Mouse (Mus musculus) forebrain, embryonic 10.5 days (tissue): ENCODE results near the gene Lcn6. TPM values are rescaled to one million over a fixed set of nuclear protein-coding genes. Genes with fewer than 3 reads are reported as not detected.
"Not testable (repeated sequence)": the region's sequence is repeated elsewhere in the genome, so short reads cannot be mapped to it uniquely, and the experiment has no call there.

ENCODE experiments used
- DNase-seq: peaks from one replicate; pipeline ENCODE4 v3.0.0-alpha.2; 2017; ENCODE audit warnings: low spot score; ENCODE audit errors: extremely low spot score
- H3K27ac ChIP-seq: fragments of 300-500 bp; sonication (generic); 2 replicates; pipeline ENCODE4 v1.5.1; 2016; ENCODE audit warnings: mild to moderate bottlenecking
- H3K27me3 ChIP-seq: fragments of 300-500 bp; sonication (generic); 2 replicates; pipeline ENCODE4 v1.6.1; 2016; ENCODE audit warnings: mild to moderate bottlenecking; ENCODE audit not compliant: poor library complexity, severe bottlenecking
- H3K36me3 ChIP-seq: fragments of 300-500 bp; sonication (generic); replicated peaks from 2 replicates; pipeline ENCODE4 v1.6.1; 2016; ENCODE audit warnings: mild to moderate bottlenecking, moderate library complexity
- H3K4me1 ChIP-seq: fragments of 300-500 bp; sonication (generic); 2 replicates; pipeline ENCODE4 v1.6.1; 2016
- H3K4me3 ChIP-seq: fragments of 300-500 bp; sonication (generic); 2 replicates; pipeline ENCODE4 v1.5.1; 2016; ENCODE audit warnings: mild to moderate bottlenecking, moderate library complexity
- H3K9me3 ChIP-seq: fragments of 300-500 bp; sonication (generic); 2 replicates; pipeline ENCODE4 v1.6.1; 2016; ENCODE audit warnings: mild to moderate bottlenecking, moderate library complexity
- WGBS: fragments of 180-500 bp; shearing (Covaris S2); methylation state at CpG from one replicate; pipeline ENCODE4 v1.1.7; 2016; 5-methylcytosine and 5-hydroxymethylcytosine counted together
- polyA plus RNA-seq: library from polyadenylated mRNA; unstranded; fragments of >200 nt; fragmentation: Nextera tagmentation; extraction: Ambion mirVana; gene quantifications from 2 replicates; pipeline ENCODE4 v1.2.1, GENCODE M21; 2016

Lcn6 gene
- polyA plus RNA-seq, 1 experiment from 2014 or later = not detected

DNA sequence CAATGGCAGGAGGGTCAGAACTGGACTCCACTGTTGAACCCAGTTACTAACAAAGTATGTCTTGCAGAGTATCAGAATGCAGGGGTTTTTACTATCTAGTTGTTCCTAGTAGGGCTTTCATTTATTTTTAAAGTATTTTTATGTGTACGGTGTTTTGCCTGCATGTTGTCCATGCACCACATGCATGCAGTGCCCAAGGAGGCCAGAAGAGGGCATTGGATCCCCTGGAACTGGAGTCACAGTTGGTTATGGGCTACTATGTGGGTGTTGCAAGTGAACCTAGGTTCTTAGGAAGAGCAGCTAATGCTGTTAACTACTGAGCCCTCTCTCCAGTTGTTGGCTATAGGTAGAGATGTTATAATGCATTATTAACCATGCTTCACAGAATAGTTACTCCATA is 13.1 kb upstream of the Lcn6 start:
- Histone ChIP-seq H3K9me3 (no peaks in the 10 kb centered on the region), H3K4me1 (no peaks in the 10 kb centered on the region), H3K27ac (no peak overlapping the region), H3K36me3 (no peaks in the 10 kb centered on the region), H3K4me3 (no peak overlapping the region), H3K27me3 (no peaks in the 10 kb centered on the region)
- WGBS = 70% methylated on average over 1 of the region's 1 CpGs
- DNase-seq = peak; percentile 39

DNA sequence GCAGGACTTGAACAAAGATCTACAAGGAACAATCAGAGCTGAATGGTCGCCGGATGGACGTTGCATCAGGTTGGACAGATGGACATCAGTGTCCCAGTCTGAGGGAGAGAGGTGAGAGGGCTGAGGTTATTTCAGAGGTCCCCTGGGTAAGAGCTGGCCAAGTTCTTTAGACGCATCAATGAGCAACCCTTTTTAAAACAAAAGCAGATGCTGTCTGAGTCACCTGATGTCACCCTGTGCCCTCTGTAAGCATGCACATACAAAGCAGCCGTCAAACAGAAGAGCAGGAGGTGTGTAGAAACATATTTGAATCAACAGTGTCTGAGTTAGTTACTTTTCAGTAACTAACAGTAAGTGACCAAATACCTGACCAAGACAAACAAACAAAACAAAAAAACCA is 12.5 kb upstream of the Lcn6 start:
- Histone ChIP-seq H3K4me1 (no peaks in the 10 kb centered on the region), H3K4me3 (no peak overlapping the region), H3K36me3 (no peaks in the 10 kb centered on the region), H3K9me3 (no peaks in the 10 kb centered on the region), H3K27me3 (no peaks in the 10 kb centered on the region), H3K27ac (no peak overlapping the region)
- 84% methylated on average over 5 of the region's 5 CpGs for WGBS
- no peak for DNase-seq

DNA sequence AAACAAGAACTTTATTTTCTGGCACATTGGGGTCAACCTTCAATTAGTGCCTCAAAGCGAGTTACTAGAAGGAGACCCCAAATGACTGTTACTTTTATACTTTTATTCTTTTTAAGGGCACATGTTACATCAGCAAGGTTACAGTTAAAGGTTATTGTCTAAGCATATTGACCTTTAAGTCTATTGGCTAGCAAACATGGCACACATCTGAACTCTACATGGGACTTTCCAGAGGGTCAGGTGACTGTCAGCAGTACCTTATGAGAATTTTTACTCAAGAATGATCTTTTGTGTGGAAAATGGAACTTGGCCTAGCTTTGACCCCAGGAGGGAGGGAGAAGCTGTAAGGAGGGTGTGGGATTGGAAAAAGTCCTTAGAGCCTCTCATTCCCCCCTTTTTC is 10.1 kb upstream of the Lcn6 start:
- Histone ChIP-seq H3K4me3 (no peak overlapping the region), H3K4me1 (no peaks in the 10 kb centered on the region), H3K9me3 (no peaks in the 10 kb centered on the region), H3K36me3 (no peaks in the 10 kb centered on the region), H3K27ac (no peak overlapping the region), H3K27me3 (no peaks in the 10 kb centered on the region)
- WGBS = 76% methylated on average over 1 of the region's 1 CpGs
- no peak for DNase-seq

DNA sequence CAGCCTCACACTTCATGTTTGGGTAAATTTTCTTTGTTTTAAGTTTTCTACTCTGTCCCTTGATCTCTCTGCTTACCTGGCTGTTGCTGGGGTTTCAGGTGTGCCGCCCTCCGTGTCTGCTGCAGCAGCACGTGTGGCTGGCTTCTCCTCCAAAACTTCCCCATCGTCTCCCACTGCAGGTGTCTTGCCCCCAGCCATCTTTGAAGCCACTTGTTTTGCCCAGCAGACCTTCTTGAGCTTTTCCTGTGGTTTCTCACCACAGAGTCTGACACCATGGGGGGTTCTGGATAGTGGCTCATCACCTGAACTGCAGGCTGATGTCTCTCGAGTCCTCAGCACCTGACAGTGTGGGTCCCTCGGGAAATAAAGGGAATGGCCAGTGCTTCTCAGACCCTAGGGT is 3.0 kb downstream of the Lcn6 start:
- H3K27ac ChIP-seq = no peak overlapping the region
- 87% methylated on average over 6 of the region's 6 CpGs for WGBS
- H3K9me3 ChIP-seq = no peaks in the 10 kb centered on the region
- H3K27me3 ChIP-seq = no peaks in the 10 kb centered on the region
- no peak for DNase-seq
- H3K4me1 ChIP-seq = no peaks in the 10 kb centered on the region
- H3K4me3 ChIP-seq = no peak overlapping the region
- H3K36me3 ChIP-seq = no peaks in the 10 kb centered on the region

DNA sequence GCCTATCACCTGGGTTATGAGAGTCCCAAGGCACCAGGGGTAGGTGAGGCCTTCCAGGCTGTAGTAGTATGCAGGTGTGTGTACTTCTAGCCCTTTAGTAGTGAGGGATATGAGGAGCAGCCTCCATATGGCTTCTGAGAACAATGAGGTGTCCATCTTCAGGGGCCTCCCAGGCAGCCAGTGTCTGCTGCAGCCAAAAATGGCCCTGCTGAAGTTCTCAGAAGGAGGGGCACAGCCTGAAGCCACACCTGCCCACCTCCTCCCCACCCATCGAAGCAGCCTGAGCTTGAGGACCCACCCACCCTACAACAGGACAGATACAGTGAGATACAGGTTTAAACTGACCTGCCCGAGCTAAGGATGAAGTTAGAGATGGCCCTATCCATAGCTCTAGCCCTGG is 5.8 kb downstream of the Lcn6 start, which contains the start of gene Lcn10:
Gene Lcn10, plus strand, starts transcription at position 301 of the 400 bp plus-strand sequence.
- H3K9me3 ChIP-seq = no peaks in the 10 kb centered on the region
- no peak within 1 kb of the TSS for H3K4me3 ChIP-seq
- DNase-seq = no peak
- no peaks in the 10 kb centered on the region for H3K27me3 ChIP-seq
- 82% methylated on average over 2 of the region's 2 CpGs for WGBS
- no peaks in the 10 kb centered on the region for H3K4me1 ChIP-seq
- no peaks in the 10 kb centered on the region for H3K36me3 ChIP-seq
- no peak within 1 kb of the TSS for H3K27ac ChIP-seq

DNA sequence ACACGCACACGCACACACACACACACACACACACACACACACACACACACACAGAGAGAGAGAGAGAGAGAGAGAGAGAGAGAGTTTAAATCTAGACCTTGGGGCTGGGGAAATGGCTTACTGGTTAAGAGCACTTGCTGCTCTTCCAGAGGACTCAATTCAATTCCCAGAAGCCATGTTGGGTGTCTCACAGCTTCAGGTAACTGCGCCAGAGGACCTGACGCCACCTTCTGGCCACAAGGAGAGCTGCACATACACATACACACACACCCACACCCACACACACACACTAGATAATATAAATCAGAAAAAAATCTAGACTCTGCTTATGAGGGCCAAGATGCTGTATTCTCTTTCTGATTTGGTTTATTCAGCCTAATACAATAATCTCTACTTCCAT is 10.4 kb downstream of the Lcn6 start:
- Histone ChIP-seq H3K36me3 (no peaks in the 10 kb centered on the region), H3K4me3 (no peak overlapping the region), H3K4me1 (no peaks in the 10 kb centered on the region), H3K27me3 (no peaks in the 10 kb centered on the region), H3K9me3 (no peaks in the 10 kb centered on the region), H3K27ac (no peak overlapping the region)
- no peak for DNase-seq
- WGBS = 73% methylated on average over 4 of the region's 4 CpGs

DNA sequence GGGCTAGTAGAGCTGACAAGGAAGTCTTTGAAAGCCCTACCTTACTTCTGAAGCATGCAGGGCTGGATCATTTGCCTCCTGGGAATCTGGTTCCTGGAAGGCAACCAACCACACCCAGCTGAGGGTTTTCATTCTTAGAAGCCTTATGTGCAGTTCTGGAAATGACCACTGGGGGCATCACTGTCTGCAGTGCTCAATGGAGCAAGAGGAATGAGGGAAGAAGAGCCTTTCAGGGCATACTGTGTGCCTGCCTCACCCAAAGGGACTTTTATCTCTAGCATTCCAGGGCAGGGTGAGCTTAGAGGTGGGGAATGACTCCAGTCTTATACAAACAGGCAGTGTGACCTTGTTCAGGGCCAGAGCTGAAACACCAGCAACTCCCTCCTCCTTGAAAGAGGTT is 18.0 kb downstream of the Lcn6 start:
- H3K4me3 ChIP-seq = no peak overlapping the region
- H3K4me1 ChIP-seq = no peaks in the 10 kb centered on the region
- no peaks in the 10 kb centered on the region for H3K36me3 ChIP-seq
- peak; percentile 63 for DNase-seq
- no peaks in the 10 kb centered on the region for H3K27me3 ChIP-seq
- no peaks in the 10 kb centered on the region for H3K9me3 ChIP-seq
- no peak overlapping the region for H3K27ac ChIP-seq

DNA sequence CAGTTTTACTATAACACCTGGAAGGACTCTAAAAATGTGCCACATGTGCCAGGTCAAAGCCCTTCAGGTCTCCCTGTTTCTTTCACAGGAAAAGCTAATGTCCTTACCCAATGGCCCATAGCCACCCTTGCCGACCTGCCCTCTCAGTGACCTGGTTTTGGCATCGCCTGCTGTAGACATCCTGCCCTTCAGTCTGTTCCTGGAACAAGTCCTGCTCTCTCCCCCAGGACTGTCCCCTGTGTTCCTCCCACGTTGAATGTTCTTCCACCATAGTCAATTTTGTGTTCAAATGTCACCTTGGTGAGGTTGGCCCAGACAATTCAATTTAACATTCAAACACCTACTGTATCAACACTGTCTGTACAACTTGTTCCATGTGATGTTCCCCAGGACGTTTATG is 20.4 kb downstream of the Lcn6 start:
- Histone ChIP-seq H3K9me3 (no peaks in the 10 kb centered on the region), H3K4me3 (no peak overlapping the region), H3K27me3 (no peaks in the 10 kb centered on the region), H3K36me3 (no peaks in the 10 kb centered on the region), H3K4me1 (no peaks in the 10 kb centered on the region), H3K27ac (no peak overlapping the region)
- 73% methylated on average over 4 of the region's 4 CpGs for whole genome bisulfite sequencing
- DNase-seq = no peak

DNA sequence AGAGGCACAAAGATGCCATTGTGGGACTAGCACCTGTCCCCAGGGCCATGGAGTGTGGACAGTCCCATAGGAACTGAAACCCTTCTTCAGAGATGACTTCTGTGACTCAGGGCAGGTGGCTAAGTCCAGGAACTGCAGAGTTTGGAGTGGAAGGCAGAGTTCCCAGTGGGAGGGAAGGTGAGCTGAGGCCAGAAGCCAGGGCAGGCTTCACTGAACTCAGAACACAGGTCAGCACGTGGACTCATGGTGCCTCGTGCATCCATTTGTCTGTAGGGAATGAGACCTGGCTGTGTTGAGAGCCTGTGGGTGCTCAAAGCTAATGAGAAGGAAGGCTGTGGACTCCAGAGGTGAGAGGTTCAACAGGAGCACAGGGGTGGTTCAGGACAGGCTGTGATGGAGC is 22.1 kb downstream of the Lcn6 start:
- Histone ChIP-seq H3K27me3 (no peaks in the 10 kb centered on the region), H3K4me3 (no peak overlapping the region), H3K4me1 (no peaks in the 10 kb centered on the region), H3K36me3 (no peaks in the 10 kb centered on the region), H3K9me3 (no peaks in the 10 kb centered on the region), H3K27ac (no peak overlapping the region)
- WGBS = 84% methylated on average over 2 of the region's 2 CpGs
- no peak for DNase-seq

DNA sequence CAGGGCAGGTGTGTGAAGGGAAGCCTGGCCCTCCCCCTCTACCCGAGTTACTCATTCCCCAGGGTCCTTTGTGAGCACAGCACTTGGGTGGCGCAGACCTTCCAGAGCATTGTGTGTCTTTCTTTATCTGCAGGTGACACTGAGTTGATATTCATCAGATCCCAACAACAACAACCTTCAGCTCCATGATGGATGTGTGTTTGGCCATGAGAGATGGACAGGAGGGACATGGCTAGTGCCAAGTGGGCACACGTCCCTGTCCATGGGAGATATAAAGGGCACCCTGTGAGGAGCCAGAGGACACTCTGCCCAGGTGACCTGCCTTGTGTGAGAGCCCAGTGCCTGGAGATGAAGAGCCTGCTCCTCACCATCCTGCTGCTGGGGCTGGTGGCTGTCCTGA is 23.2 kb downstream of the Lcn6 start, which contains the start of gene Obp2a:
Gene Obp2a, plus strand, starts transcription at position 301 of the 400 bp plus-strand sequence.
- H3K36me3 ChIP-seq, H3K9me3 ChIP-seq, H3K27ac ChIP-seq, H3K4me1 ChIP-seq, H3K4me3 ChIP-seq, H3K27me3 ChIP-seq, DNase-seq: not testable (repeated sequence)
- WGBS = 85% methylated on average over 3 of the region's 3 CpGs

DNA sequence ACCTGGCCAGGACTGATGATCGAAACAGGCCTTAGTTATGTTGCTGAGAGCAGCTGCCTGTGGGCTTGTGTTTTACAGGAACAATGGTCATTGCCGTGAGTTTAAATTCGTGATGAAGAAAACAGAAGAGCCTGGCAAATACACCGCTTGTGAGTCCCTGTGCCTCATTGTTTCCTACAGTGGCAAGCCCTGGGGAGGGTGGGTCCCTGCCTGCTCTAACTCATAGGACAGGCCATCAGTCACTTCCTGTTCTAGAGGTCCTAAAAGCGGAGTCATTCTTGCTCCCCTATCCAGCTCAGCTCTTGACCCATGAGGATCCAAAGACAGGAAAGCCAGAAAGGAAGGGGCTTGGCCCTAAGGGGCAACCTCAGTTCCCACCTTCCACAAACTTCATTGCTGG is 24.4 kb downstream of the Lcn6 start:
- H3K4me3 ChIP-seq = no peak overlapping the region
- H3K9me3 ChIP-seq = no peaks in the 10 kb centered on the region
- 88% methylated on average over 5 of the region's 5 CpGs for WGBS
- no peak overlapping the region for H3K27ac ChIP-seq
- H3K4me1 ChIP-seq = no peaks in the 10 kb centered on the region
- no peaks in the 10 kb centered on the region for H3K27me3 ChIP-seq
- H3K36me3 ChIP-seq = no peaks in the 10 kb centered on the region
- no peak for DNase-seq

DNA sequence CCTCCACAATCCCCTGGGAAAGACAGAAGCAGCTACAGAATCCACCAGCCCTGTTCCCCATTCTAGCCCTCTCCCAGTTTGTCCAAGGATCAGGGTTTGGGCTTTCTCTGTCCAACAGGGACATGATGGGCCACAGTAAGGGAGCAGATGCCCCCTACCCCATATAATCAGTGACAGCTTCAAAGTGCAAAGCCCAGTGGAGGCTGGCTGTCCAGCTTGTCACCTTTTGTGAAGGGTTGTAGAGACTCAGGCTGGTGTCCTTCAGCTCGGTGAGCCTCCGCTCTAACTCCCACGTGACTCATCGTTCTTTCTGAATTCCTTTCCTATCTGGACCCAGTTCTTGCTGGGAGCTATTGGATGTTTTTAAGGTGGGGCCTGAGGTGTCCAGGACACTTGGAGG is 27.1 kb downstream of the Lcn6 start:
- Histone ChIP-seq H3K27ac (no peak overlapping the region), H3K4me3 (no peak overlapping the region), H3K27me3 (no peaks in the 10 kb centered on the region), H3K4me1 (peaks cover 26% of the 10 kb centered on the region), H3K9me3 (no peaks in the 10 kb centered on the region), H3K36me3 (peaks cover 4% of the 10 kb centered on the region)
- WGBS = 84% methylated on average over 4 of the region's 4 CpGs
- no peak for DNase-seq

DNA sequence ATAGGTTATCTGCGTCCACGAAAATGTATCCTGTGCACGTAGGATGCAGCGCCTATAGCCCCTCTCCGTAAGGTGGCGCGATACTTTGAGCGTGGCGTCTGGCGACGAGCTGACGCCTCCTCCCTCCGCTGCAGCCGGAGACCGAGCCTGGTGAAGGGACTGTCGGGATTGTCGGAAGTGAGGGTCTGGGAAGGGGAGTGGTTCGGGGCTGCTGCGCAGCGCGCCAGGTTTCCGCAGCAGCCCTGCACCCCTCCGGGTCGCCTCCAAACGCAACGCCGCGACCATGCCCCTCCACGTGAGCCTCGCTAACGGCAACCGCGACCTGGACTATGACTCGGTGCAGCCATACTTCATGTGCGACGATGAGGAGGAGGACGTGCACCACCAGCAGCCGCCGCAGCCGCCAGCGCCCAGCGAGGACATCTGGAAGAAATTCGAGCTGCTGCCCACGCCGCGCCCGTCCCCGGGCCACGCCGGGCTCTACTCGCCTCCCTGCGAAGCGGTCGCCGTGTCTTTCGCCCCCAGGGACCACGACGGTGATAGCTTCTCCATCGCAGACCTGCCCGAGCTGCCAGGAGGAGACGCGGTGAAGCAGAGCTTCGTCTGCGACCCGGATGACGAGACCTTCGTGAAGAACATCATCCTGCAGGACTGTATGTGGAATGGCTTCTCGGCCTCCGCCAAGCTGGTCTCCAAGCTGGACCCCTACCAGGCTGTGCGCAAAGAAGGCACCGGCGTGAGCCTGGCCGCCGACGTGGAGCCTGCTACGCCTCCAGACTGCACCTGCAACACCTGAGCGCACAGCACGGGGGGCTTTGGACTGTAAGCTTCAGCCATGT is 30.3 kb downstream of the Lcn6 start, which contains the start of gene Bmyc:
Gene Bmyc, plus strand, starts transcription at position 97 of the 839 bp plus-strand sequence.
- Histone ChIP-seq H3K36me3 (peaks cover 6% of the 10 kb centered on the region), H3K9me3 (no peaks in the 10 kb centered on the region), H3K27ac (peak within 1 kb of the TSS; percentile 88), H3K4me1 (peaks cover 38% of the 10 kb centered on the region), H3K4me3 (peak within 1 kb of the TSS; percentile 74), H3K27me3 (no peaks in the 10 kb centered on the region)
- peak; percentile 81 for DNase-seq
- under 1% methylated on average over 78 of the region's 78 CpGs for whole genome bisulfite sequencing
